Mouse (Mus musculus) erythroid progenitor cell, adult 5-6 weeks (primary cell): ENCODE measurements around the gene Slc43a2. TPM values are rescaled to one million over a fixed set of nuclear protein-coding genes. Genes with fewer than 3 reads are reported as not detected.

Experiments used
- ATAC-seq: replicated peaks from 2 replicates; pipeline ENCODE4 v1.8.0; 2016; ENCODE audit warnings: moderate number of reproducible peaks, mild to moderate bottlenecking, moderate TSS enrichment, inconsistent platforms; ENCODE audit not compliant: poor library complexity, low FRiP score, severe bottlenecking
- total RNA-seq, 2 experiments: library from RNA; stranded (forward) in 1 of 2; stranded (reverse) in 1 of 2; fragments of 150-400 nt in 1 of 2; fragments of 186-747, 209-891 nt in 1 of 2; gene quantifications; 2 replicates each; pipeline versions ENCODE4 v1.2.3 to v1.2.4; 2015 to 2017; ENCODE audit warnings: low replicate concordance in 2 of 2

The Slc43a2 gene
- total RNA-seq, 2 experiments from 2014 or later: 4.5 to 6.3 TPM

DNA sequence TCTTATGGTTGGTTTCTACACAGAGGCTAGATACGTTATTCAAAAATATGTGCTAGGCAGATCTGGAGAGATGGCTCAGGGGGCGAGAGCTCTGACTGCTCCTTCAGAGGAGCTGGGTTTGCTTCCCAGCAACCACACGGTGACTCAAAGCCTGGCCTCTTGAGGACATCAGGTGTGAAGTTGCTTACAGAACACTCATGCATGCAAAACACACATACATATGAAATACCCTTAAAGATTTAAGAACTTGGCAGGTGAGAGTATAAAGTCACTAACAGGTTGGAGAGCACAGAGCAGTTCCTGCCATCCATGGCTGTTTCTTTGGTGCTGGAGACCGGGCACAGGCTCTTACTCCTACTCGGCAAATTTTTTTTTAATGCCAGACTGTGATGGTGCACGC is 4.6 kb upstream of the Slc43a2 start:
- no peak for ATAC-seq

DNA sequence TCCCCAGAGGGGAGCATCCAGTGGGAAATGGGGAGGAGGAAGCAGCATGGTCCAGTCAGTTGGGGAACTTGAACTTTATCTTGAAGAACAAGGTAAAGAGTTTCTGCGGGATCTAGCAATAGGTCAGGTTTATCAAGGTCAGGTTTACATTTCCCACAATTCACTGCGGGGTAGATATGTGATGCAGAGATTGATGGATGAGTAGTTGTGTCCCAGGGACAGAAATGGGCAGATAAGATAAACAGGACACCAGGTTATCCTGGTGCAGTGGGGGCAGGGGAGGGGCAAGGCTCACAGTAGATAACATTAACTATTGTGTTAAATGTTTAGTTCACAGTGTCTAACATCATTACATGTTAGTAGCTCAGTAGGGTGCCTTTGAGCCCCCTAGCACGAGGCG is 1.7 kb upstream of the Slc43a2 start:
- no peak for ATAC-seq

DNA sequence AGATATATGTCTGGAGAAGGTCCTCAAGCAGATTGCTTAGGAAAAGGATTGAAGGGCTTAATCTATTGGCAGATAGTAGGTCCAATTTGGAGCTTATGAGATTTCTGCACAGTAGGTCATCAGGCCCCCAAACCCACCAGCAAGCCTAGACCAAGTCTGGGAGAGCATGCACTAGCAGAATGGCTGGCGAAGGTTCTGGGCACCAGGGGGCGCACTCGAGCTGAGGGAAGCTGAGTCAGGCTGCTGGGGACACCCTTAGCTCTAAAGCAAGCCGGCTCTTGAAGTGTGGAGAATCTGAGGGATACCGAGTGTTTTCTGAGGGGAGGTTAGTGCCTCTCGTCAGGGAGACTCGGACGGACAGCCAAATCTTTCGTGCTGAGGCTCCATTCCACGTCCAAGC is 1.2 kb upstream of the Slc43a2 start:
- peak; percentile 75 for ATAC-seq

DNA sequence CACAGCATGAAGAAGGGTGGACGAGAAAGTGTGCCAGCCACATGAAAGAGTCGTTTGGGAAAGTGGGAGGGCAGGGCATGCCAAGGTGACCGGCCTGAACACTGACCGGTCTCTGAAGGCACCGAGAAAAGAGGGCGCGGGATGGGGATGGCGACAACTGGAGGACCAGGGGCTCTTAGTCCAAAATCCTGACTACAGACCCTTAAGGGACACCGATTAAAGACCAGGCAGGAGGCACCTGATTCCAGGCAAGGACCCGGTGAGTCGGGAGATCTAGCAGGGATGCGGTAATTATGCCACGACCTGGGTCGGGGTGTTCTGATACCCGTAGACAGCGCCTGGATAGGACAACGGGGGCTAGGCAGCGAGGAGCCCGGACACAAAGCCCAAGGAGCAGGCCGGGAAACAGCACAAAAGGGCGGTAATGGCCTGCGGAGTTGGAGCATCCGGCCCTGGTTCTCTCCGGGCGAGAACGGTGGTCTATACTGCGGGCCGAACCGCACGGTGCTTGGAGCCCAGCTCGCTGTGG is 585 bp upstream of the Slc43a2 start:
- peak; percentile 42 for ATAC-seq

DNA sequence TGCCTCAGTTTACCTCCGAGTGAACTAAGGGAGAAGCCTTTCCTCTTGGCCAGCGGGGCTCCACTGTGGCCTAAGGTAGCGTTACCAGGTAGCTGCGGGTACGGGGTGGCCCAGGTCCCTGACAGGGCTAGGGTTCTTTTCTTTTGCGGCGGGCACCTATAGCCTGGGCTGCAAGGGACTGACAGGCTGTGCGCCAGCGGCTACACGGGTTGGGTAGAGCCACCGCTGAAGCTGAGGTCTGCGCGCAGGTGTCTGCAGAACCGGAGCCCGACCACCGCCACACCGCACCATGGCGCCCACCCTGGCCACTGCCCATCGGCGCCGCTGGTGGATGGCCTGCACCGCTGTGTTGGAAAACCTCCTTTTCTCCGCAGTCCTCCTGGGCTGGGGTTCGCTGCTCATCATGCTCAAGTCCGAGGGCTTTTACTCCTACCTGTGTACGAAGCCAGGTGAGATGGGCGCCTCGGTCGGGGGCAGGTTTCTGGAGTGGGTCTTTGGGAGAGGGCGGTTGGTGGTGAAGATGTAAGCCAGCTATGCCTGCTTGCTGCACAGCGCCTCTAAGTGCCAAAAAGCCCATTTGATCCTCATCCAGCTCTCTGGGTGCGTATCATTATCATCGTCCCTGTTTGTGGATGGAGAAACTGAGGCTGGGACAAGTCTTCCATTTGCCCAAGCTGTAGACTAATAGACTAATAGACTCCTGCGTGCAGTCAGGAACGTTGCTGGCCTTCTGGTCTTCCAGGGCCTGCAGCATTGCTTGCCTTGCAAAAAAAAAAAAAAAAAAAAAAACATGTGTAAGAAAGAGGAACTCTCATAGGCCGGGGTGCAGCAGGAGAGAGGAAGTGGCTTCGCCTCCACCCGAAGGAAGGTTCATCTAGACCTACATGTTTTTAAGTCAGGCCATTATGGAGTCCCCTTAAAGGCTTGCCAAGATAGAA is 1.1 kb downstream of the Slc43a2 start:
- ATAC-seq: no peak

DNA sequence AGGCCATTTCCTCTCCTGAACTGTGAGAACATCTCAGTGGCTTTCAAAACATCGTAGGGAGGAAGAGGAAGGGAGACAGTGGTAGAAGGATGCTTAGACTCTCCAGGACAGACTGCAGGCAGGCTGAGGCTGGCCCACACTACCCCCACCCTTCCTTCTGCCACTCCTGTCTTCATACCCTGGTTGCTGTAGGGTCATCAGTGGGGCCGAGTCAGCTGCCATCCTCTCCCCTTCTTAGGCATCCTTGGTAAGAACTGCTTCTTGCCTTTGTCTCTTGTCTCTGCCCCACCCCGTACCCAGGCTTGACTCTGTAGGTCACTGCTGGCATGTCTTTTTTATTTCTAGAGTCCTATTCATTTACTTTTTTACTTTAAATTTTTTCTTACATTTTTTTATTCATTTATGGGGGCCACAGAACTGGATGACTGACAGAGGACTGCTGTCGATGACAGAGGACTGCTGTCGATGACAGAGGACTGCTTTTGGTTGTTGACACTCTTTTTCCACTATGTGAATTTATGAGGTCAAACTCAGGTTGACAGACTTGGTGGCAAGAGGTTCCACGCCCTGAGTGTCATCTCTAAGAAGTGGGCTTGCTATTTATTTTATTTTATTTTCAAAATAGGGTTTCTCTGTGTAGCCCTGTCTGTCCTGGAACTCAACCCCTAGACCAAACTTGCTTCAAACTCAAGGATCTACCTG is 2.0 kb downstream of the Slc43a2 start:
- ATAC-seq: no peak

DNA sequence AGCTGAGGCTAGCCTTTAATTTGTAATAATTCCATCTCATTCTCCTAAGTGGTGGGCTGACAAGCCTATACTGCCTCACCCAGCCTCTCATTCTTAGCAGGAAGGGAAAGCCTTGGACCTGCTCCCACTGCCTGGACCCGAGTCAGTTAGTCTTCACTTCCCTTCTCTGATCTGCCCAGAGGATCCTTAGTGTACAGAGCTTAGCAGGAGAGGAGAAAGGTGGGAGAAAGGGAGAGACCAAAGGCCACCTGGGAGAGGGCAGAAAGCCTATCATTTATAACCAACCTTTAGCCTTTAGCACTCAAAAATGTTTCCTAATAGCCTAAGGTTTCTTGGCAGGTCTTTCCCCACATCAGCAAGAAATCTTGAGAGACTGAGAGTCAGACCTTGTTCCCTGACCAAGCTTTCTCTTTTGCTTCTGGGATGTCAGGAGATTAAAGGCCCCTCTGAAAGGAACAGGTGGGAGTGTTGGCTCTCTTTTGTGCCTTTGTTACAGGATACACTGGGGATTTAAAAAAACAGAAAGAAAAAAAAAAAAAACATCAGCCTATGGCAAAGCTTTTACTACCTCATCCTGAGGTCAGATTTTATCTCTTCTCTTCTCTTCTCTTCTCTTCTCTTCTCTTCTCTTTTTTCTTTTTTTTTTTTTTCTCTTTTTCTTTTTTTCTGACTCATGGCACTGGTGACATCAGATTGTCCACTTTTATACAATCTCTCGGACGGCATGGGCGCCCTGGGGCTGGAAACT is 3.0 kb downstream of the Slc43a2 start:
- no peak for ATAC-seq

DNA sequence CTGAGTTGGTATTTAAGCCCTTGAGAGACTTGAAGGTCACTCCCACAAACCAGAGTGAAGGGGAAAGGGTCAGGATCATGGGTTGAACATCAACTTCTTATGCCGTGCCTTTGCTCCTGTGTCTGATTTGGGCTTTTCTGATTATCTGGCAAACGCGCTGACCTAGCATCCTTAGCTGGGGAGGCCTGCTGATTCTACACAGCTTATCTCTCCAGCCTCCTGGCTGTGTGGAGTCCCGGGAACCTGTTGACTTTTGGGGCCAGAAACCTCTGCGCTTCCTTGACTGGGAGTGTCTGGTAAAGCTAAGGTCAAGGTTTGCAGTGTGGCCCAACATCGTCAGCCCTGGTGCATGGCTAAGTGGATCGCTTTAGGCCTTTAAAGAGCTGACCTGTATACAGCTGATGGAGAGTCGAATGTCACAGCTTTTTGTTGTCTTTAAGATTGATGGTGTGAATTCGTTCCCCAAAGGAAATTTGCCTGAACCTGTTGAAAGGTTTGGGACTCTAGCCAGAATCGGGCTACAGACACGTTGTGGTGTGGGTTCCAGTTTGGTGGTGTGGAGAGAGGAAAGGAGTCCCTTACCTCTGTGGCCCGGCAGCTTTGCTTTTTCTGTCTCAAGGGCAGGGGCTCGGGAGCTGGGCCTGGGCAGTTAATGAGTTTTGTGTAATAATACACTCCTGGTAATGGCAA is 3.8 kb downstream of the Slc43a2 start:
- ATAC-seq: no peak

DNA sequence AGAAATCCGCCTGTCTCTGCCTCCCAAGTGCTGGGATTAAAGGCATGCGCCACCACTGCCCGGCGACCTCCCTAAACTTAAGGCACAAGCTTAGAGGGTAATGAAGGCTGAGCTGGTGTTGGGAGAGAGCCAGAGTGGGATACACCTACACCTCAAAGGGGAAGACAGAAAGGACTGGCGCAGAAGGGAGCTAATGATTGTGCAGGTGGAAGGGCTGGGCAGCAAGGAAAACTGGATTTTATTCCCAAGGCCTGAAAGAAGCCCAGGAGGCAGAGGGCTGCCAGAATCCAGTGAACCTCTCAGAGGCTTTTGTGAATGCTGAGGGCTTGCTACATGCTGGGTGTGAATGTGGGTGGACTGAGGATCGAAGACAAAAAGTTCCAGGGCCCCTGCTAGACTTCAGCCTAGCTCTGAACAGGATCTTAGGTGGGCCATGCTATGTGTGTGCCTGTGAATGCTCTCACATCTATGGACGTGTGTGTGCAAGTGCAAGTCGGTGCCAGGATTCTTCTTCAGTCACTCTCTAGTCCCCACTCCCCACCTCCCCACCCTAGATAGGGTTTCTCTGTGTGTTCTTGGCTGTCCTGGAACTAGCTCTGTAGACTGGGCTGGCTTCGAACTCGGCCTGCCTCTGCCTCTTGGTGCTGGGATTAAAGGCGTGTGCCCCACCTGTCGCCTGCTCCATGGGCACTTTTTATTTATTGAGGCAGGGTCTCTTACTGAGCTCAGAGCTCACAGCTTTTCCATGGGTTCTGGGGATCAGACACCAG is 4.9 kb downstream of the Slc43a2 start:
- no peak for ATAC-seq

DNA sequence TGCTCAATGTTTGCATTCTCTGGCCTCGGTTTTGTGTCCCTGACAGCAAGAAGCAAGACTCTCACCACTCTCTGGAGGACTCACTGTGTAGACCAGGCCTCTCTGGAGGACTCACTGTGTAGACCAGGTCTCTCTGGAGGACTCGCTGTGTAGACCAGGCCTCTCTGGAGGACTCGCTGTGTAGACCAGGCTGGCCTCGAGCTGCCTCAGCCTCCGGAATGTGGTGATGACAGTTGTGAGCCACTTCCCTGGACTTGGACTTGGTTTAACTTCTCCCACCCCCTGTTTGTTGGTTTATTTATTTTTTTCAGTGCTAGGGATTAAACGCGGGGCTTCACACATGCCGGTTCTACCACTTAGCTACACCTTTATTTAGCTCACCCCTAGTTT is 5.5 kb downstream of the Slc43a2 start:
- ATAC-seq: no peak

DNA sequence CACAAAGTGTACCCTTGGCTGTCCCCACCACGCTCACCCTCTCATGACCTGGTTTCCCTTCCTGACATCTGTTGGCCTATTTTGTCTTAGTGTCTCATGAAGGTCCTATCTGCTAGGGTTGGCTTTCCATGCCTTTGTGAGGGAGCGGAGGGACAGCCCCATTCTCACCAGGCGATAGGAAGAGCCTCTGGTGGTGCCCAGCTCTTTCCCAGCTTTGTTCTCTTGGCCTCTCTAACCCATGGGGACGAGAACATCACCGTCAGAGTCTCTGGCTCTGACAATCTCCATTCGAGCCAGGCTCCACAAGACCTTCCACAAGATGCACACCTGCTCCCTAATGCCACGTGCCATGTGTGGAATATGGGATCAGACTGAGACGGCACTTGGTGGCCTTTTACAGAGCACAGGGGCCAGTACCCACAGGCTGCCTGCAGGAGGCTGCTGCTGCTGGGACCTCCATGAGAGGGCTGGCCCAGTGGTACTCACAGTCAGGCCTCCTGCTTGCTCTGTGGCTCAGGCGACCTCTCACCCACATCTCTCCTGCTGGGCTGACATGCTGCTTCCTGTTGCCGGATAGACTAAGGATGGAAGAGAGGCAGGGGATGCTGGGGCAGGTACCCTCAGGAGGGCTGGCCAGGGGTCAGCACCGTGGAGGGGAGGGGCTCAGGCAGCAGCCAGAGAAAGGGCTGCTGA is 6.1 kb downstream of the Slc43a2 start:
- ATAC-seq: no peak

DNA sequence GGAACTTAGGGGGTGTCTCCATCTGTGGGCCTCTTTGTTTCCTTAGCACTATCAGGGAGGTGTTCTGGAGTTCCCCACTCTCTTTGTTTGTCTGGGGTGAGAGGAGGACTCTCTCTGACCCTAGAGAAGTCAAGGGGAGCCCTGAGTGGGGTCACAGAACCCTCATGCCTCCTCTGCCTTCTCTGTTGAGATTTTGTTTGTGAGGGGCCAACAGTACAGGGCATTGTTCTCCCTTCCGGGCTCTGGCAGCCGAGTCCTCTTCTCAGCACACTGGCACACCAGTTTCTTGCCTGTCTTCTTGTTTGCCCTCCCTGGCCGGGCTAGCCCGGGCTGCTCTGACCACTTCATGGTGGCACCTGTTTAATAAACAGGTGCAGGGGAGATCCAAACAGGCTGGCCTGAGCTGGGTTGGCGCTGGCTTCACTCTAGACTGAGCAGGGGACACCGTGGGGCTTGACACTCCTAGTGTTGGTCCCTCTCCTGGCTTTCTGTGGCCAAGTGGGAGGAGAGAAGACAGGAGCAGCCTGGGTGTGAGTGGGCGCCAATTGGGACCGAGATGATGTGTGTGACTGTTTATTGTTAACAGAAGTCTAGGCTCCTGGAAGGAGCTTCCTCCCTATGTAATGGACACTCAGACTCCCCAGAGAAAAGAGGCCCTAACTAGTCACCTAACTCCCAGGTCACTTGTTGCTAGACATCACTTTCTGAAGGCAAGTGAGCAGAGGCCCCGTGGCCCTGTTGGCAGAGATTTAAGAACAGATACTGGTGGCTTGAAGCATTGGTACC is 6.9 kb downstream of the Slc43a2 start:
- no peak for ATAC-seq

DNA sequence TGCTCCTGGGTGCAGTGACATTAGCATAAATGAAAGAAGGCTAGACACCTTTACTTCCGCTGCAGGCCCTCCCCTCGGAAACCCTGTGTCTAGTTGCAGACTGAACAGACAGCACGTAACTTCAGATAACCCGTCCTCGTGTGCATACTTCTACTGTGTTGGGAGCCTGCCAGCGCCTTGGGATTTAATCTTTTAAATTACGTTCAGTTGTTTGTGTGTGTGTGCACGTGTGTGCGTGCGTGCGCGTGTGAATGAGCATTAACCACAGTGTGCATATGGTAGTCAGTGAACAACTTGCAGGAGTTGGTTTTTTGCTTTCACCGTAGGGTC is 7.4 kb downstream of the Slc43a2 start:
- no peak for ATAC-seq

DNA sequence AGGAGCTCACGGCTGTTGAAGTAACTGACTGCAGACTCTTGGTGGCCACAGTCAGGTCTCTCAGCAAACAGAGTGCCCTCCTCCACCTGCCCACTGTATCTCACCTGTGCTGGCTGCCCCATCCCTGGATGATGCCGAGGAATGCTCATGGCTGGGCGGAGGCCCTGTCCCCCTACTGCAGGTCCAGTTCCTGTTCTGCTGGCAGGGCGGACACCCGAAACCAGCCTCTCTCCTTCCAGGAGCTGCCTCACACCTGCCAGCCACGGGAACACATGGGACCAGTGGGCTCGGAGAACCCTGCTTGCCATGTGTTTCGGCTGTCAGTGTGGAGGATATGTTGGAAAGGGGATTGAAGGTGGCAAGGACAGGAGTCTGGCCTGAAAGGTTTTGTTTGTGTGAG is 8.7 kb downstream of the Slc43a2 start:
- no peak for ATAC-seq

DNA sequence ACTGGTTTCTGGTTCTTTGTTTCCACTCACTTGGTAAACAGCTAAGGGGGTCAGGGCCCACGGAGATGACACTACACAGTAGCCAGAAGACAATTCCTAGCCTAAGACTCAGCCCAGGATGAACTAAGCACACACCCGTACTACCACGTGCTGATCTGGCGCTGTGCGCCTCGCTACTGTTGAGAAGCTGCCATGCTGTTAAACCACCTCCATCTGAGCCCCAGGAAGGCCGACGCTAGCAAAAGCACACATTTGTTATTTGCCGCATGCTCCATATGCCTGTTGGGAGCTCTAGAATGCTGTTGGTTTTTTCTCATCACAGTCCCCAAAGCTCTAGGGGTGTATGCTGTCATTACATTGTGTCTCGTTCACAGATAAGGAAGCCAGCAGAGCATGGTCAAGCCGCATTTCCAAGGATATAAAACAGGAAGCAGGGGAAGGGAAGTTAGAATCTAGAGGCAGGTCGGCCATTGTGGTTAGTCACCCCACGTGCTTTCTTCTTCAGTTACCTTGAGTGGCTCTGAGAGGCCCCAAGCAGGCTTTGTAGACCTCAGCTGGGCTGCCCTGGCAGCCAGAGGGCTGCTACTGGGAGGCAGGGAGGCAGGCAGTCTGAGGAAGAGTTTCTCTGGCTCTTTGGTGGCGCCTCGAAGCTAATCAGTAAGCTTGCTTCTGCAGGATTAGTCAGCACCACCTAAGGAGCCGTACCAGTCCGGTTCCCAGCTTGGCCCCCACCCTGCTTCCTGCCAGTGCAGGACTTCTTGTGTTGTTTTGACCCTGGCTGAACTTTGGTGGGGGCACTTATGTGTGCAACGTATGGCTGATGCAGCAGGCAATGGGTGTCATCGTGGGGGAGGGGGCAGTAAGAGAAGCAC is 9.5 kb downstream of the Slc43a2 start:
- ATAC-seq: no peak

DNA sequence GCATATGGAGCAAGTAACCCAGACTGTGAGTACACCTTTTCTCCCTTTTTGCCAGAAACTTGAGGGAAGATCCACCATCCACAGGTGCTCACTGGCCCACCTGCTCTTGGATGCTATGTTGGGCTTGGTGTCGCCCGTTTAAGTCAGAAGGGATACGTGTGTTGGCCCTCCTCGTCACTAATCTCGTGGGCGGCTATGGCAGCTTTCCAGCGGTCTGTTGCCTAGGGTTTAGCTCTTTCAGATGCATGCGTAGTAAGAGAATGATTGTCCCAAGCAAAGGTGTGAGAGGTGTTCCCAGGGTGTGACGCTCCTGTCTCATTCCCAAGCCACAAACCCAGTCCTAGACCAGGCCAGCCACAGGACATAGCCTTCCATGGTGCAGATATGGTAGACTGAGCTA is 13.2 kb downstream of the Slc43a2 start:
- no peak for ATAC-seq

DNA sequence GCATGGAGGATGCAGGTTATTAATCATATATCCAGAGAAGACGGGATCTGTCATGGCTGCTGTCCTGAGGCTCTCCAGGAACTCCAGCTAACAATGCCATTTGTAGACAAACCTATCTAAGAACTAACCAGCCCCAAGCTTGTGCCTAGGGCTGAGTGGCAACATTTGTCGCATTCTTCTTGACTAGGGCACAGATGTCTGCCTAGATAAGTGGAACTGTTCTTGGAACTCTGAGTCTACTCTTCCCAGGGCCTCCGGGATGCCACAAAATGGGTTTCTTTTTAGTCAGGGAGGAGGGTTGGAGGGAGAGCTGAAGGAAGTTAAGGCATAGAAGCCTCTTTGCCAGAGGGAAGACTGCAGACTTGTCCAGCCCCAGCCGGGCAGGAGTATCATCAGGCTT is 14.6 kb downstream of the Slc43a2 start:
- no peak for ATAC-seq
